Mouse (Mus musculus): ENCODE data around the gene Hltf.

Gene Hltf

DNA sequence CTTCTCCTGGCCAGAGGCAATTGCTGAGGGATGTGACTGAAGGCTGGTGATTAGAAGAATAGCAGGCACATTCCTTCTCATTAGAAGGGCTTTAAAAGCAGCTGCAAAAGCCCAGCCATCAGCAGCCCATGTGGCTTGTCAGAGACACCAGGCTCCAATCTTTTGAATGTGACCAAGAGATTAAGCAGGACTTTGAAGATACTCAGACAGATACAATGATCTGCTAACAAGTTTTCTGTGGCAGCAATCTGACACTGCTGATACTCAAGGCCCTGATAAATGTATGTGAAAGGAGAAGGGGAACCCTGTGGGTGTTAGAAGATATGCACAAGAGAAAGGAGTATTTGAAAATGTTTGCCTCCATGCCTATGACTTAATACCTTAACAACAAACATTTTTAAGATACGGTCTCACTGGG is 88.1 kb downstream of the Hltf start:
- intact Hi-C loops (cut with DNase I): no loop called here

DNA sequence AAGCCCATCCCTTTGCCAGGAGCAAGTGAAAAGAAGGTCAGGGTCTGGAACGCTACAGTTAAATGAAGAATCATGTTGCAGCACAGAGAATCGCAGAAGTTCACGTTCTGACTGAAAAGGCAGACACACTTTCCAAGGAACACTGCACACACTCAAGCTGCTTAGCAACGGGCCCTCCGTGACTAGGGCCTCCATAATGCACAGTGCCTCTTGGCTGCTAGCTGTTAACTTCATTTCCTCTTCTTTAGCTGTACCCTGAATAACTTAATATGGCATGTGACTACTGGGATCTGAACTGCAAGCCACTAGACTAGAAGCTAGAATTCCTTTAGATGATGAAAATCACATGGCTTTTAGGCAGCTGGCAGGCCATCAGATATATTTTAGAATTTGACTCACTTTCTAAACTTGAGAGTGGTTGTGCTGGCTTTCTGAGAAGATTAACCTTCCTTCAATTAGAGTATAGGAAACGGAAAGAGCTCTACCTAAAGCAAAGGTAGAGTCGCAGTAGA is 89.3 kb downstream of the Hltf start:
- intact Hi-C loops (cut with DNase I): no loop called here

DNA sequence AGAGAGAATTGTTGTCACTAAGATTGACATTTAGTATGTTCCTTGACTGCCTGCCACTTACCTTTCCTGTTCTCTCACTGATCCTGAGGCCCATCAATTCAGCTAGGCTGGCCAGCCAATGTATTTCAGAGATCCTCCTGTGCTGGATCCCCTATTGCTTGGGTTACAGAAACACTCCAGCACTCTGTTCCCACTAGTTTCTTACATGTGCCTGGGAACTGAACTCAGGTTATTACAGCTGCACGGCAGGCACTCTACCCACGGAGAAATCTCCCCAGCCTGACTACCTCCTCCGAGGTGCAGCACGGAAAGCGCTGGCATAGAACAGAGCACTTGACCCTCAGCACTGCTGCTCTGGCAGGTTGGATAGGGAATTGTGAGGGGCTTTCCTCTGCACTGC is 90.0 kb downstream of the Hltf start:
- intact Hi-C loops (cut with DNase I): no loop called here

- intact Hi-C loops (cut with DNase I): no loop called here
Measured at GRCm38 (mm10) chr3:20150511-20150910, 92.9 kb downstream of the Hltf start.

GRCm38 (mm10) chr3:20151651-20152050 is 94.0 kb downstream of the Hltf start:
- intact Hi-C loops (cut with DNase I): no loop called here

DNA sequence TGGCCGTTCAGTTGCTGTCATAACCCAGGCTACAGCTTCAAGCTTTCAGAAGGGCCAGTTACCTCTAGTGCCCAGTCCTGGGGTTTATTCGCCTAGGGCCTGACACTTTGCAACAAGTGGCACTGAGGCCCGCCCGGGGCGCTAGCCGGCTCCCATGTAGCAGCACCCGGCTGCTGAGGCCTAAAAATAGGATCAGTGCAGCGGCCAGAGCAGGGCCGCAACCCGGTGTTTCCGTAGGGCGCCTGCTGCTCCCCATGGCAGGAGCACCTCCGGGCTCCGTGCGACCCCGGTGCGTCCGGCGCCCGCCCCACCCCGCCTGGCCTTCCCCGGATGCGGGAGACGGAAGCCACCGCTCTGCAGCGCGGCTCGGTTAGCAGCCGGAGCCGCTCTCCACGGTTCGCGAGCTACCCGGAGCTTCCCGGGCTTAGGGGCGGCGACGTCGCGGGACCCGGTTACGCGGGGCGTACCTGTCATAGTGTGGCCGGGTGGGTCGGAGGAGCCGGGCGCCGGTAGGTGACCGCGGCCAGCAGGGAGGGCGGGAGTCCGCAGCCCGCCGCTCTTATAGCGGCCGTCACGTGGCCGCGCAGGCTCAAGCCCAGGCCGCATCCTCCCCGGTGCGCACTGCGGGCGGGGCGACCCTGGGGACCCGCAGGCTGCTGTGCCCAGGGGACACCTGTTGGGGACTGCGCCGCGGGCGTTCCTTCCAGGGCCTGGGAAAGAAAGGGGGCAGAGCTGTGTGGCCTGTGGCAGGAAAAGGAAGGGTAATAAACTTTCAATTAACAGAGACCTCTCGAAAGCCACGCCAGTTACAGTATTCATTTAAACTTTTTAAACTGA is 97.1 kb downstream of the Hltf start, which contains the start of gene Gyg:
Gene Gyg, minus strand, starts transcription at position 787 of the 837 bp plus-strand sequence.
- intact Hi-C loops (cut with DNase I): no loop called here

- intact Hi-C loops (cut with DNase I): no loop called here
Measured at GRCm38 (mm10) chr3:20155476-20155875, 97.9 kb downstream of the Hltf start.

DNA sequence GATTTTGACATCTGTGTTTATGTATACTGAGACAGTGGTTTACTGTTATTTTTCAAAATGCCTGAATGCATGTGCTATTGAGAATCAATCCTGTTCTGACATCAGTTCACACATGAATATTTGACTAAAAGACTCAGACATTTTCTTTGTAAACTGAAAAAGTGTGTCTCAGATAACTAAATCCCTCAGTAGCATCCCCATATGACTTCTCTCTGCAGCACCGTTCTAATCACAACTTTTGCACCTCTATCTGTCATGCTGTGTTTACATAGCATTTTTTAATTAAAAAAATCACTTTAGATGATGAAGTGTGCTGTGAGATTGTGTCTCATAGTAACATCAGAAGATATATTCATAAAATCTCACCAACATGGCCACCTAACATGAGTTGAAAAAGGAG is 109.9 kb downstream of the Hltf start:
- intact Hi-C loops (cut with DNase I): no loop called here
